Mouse (Mus musculus) embryonic facial prominence, embryonic 12.5 days (tissue): Measurements from ENCODE around the gene Hoxa5. TPM values are rescaled to one million over a fixed set of nuclear protein-coding genes. Genes with fewer than 3 reads are reported as not detected.

ENCODE experiments used
- ATAC-seq: fragments of 200-750 bp; cut with Nextera tagmentation; 2 replicates; pipeline ENCODE4 v1.8.0; 2017; ENCODE audit not compliant: insufficient number of reproducible peaks, insufficient read depth, low FRiP score, low TSS enrichment
- H3K27ac ChIP-seq: fragments of 300-500 bp; sonication (generic); 2 replicates; pipeline ENCODE4 v1.5.1; 2016; ENCODE audit warnings: mild to moderate bottlenecking
- H3K27me3 ChIP-seq: fragments of 300-500 bp; sonication (generic); 2 replicates; pipeline ENCODE4 v1.6.1; 2016; ENCODE audit warnings: mild to moderate bottlenecking, moderate library complexity
- H3K36me3 ChIP-seq: fragments of 300-500 bp; sonication (generic); 2 replicates; pipeline ENCODE4 v1.6.1; 2016; ENCODE audit warnings: mild to moderate bottlenecking
- H3K4me1 ChIP-seq: fragments of 300-500 bp; sonication (generic); 2 replicates; pipeline ENCODE4 v1.6.1; 2016
- H3K4me2 ChIP-seq: fragments of 300-500 bp; sonication (generic); replicated peaks from 2 replicates; pipeline ENCODE4 v1.6.1; 2016; ENCODE audit warnings: mild to moderate bottlenecking, moderate library complexity
- H3K4me3 ChIP-seq: fragments of 300-500 bp; sonication (generic); 2 replicates; pipeline ENCODE4 v1.5.1; 2016; ENCODE audit warnings: mild to moderate bottlenecking
- H3K9ac ChIP-seq: fragments of 300-500 bp; sonication (generic); 2 replicates; pipeline ENCODE4 v1.6.1; 2016; ENCODE audit warnings: mild to moderate bottlenecking, moderate library complexity
- H3K9me3 ChIP-seq: fragments of 300-500 bp; sonication (generic); 2 replicates; pipeline ENCODE4 v1.6.1; 2016; ENCODE audit warnings: mild to moderate bottlenecking, moderate library complexity
- WGBS: fragments of 180-500 bp; shearing (Covaris S2); methylation state at CpG from one replicate; pipeline ENCODE4 v1.1.7; 2016; 5-methylcytosine and 5-hydroxymethylcytosine counted together
- polyA plus RNA-seq: library from polyadenylated mRNA; unstranded; fragments of >200 nt; fragmentation: Nextera tagmentation; extraction: Ambion mirVana; gene quantifications from 2 replicates; pipeline ENCODE4 v1.2.1, GENCODE M21; 2016

The Hoxa5 gene
- polyA plus RNA-seq = 0.33 and 0.34 TPM in 2 replicates

DNA sequence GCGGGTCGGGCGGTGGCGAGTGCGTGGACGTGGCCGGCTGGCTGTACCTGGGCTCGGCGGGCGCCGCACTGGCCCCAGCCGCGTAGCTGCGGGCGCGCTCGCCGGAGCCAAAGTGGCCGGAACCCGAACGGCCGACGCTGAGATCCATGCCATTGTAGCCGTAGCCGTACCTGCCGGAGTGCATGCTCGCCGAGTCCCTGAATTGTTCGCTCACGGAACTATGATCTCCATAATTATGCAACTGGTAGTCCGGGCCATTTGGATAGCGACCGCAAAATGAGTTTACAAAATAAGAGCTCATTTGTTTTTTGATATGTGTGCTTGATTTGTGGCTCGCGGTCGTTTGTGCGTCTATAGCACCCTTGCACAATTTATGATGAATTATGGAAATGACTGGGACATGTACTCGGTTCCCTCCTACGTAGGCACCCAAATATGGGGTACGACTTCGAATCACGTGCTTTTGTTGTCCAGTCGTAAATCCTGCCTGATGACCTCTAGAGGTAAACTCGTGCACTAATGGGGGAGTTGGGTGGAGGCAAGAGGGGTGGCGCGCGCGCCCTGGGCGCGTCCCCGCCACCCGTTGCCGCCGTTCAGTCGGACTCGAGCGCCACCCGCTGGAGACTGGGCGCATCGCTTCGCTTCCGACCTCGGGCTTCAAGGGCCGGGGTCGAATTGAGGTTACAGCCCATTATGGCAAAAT, at the start of gene Hoxa5:
TSS of gene Hoxa5 (minus strand) at position 538 of the 703 bp plus-strand sequence.
- Histone ChIP-seq H3K4me3 (peak within 1 kb of the TSS; percentile 17), H3K9me3 (no peaks in the 10 kb centered on the region), H3K4me1 (0 out of 2 replicates have a peak, but pooled peaks cover 9% of the 10 kb centered on the region), H3K27ac (no peak within 1 kb of the TSS), H3K4me2 (peak within 1 kb of the TSS; percentile 41), H3K9ac (no peak within 1 kb of the TSS), H3K36me3 (no peaks in the 10 kb centered on the region), H3K27me3 (peaks cover 93% of the 10 kb centered on the region)
- under 1% methylated on average over 65 of the region's 65 CpGs for WGBS
- ATAC-seq = no peak

DNA sequence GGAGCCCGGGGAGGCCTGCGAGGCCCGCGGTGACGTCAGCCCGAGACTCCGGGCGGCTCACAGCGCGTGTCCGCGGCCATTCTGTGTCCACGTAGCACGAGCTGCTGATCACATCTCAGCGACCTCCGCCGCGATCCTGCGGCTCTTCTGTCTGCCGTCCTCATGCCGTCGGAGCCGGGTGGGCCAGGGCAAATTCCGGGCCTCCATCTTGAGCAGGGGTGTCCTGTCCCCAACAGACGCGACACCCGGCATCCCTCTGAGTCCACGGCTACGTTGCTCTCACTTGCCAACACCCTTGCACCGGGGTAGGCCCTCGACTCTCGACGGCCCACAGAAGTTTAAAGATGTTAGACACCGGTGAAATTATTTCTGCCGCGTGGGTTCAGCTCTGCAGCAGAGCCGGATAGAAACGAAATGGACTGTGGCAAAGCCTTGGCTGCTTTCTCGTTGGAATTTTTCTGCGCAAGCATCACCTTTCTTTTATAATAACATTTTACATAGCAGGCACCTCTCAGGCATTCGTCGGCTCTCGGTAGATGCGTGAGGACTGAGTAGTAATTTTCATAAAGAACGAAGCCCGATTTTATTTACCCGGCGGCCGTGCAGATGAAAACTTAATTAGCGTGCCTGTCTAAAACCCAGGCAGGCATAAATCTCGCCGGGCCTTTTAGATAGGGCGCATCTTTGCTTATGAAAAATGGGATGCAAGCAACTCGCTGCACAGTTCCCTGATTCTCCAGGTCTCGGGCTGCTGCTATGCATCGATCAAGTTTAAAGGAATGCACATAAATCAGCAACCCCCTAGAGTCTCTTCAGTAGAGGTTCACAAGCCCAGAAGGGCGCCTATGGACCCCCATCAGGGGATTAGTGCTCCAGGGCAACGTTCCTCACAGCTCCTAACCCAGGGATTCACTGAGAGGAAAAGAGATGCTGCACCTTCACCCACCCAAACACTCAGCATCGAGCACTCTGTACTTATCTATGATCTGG, 49.4 kb upstream of the Hoxa5 start:
- H3K4me1 ChIP-seq = 0 out of 2 replicates have a peak, but pooled peaks cover 4% of the 10 kb centered on the region
- 1% methylated on average over 59 of the region's 59 CpGs for WGBS
- no peak for ATAC-seq
- peaks cover 83% of the 10 kb centered on the region for H3K27me3 ChIP-seq
- H3K36me3 ChIP-seq = no peaks in the 10 kb centered on the region
- H3K9ac ChIP-seq = no peak overlapping the region
- H3K4me3 ChIP-seq = no peak overlapping the region
- H3K27ac ChIP-seq = no peak overlapping the region
- no peaks in the 10 kb centered on the region for H3K9me3 ChIP-seq
- no peak overlapping the region for H3K4me2 ChIP-seq

- Histone ChIP-seq H3K4me1 (0 out of 2 replicates have a peak, but pooled peaks cover 4% of the 10 kb centered on the region), H3K9ac (no peak overlapping the region), H3K4me2 (no peak overlapping the region), H3K27me3 (peaks cover 83% of the 10 kb centered on the region), H3K27ac (no peak overlapping the region), H3K4me3 (no peak overlapping the region), H3K36me3 (no peaks in the 10 kb centered on the region), H3K9me3 (no peaks in the 10 kb centered on the region)
- under 1% methylated on average over 35 of the region's 35 CpGs for WGBS
- ATAC-seq = no peak
Measured at GRCm38 (mm10) chr6:52252775-52253376, 48.5 kb upstream of the Hoxa5 start.

DNA sequence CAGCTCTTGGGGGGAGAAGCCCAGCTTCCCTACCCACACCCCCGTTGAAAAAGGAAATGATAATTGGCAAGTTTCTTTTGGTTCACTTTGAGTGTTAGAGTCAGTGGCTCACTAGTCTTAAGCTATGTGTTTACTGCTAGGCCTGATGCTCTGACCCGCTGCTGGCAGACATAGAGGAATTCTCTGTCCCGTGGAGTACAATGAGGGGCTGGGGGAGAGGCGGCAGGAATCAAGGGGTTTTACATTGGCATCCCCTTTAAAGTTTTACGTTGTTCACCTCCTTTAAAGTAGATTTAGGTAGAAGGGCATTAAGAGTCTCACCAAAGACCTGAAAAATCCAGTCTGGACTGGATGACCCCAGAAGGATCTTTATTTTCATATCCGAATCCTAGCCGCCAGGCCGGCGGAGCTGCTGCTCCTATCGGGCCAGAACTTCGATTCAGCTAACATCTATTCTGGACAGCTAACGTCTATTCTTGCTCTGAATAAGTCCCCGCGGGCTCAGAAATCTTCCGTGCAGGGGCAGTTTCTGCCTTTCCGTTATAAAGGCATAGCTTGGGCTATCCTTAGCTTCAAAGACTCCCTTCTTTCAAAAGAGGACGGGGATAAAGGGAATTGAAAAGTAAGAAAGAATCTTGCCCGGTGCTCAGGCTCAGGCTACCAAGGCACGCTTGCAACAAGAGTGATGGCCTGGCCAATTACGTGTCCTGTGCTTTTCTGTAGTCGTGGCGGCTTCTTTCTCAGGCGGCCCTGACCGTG, 47.8 kb upstream of the Hoxa5 start:
- no peak for ATAC-seq
- Histone ChIP-seq H3K36me3 (no peaks in the 10 kb centered on the region), H3K9me3 (no peaks in the 10 kb centered on the region), H3K4me3 (no peak overlapping the region), H3K4me2 (no peak overlapping the region), H3K4me1 (0 out of 2 replicates have a peak, but pooled peaks cover 4% of the 10 kb centered on the region), H3K27me3 (peaks cover 84% of the 10 kb centered on the region), H3K27ac (no peak overlapping the region), H3K9ac (no peak overlapping the region)
- 1% methylated on average over 24 of the region's 24 CpGs for WGBS

- Histone ChIP-seq H3K9me3 (no peaks in the 10 kb centered on the region), H3K36me3 (no peaks in the 10 kb centered on the region), H3K27ac (no peak overlapping the region), H3K4me2 (no peak overlapping the region), H3K4me3 (no peak overlapping the region), H3K9ac (no peak overlapping the region), H3K4me1 (0 out of 2 replicates have a peak, but pooled peaks cover 4% of the 10 kb centered on the region), H3K27me3 (peaks cover 87% of the 10 kb centered on the region)
- WGBS = 4% methylated on average over 7 of the region's 7 CpGs
- ATAC-seq = no peak
Measured at GRCm38 (mm10) chr6:52251177-52251879, 46.9 kb upstream of the Hoxa5 start.

- Histone ChIP-seq H3K4me2 (no peak overlapping the region), H3K9me3 (no peaks in the 10 kb centered on the region), H3K27ac (no peak overlapping the region), H3K4me1 (0 out of 2 replicates have a peak, but pooled peaks cover 7% of the 10 kb centered on the region), H3K36me3 (no peaks in the 10 kb centered on the region), H3K9ac (no peak overlapping the region), H3K4me3 (no peak overlapping the region), H3K27me3 (peaks cover 91% of the 10 kb centered on the region)
- 0% methylated on average over 4 of the region's 4 CpGs for WGBS
- ATAC-seq = no peak
Measured at GRCm38 (mm10) chr6:52249826-52250225, 45.4 kb upstream of the Hoxa5 start.

DNA sequence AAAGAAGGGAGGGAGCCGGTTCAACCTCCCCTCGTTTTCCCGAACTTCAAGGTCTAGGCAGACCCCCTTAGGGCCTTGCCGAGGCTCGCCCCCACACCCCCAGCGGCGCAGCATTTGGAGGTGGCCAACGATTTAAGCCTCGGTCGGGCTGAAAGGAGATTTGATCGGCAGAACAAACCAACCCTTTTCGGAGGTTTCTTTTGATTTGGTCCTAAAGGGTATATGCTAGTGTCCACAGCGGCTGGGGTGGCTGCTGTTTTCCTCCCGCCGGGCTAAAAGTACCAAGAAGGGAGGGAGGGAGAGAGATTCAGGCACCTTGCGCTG, 45.0 kb upstream of the Hoxa5 start:
- Histone ChIP-seq H3K4me2 (no peak overlapping the region), H3K27me3 (peaks cover 93% of the 10 kb centered on the region), H3K27ac (no peak overlapping the region), H3K36me3 (no peaks in the 10 kb centered on the region), H3K9me3 (no peaks in the 10 kb centered on the region), H3K4me3 (no peak overlapping the region), H3K4me1 (0 out of 2 replicates have a peak, but pooled peaks cover 7% of the 10 kb centered on the region), H3K9ac (no peak overlapping the region)
- no peak for ATAC-seq
- WGBS = 0% methylated on average over 16 of the region's 16 CpGs

- H3K9me3 ChIP-seq = no peaks in the 10 kb centered on the region
- peaks cover 95% of the 10 kb centered on the region for H3K27me3 ChIP-seq
- no peak overlapping the region for H3K4me3 ChIP-seq
- no peak overlapping the region for H3K4me2 ChIP-seq
- under 1% methylated on average over 27 of the region's 27 CpGs for WGBS
- ATAC-seq = no peak
- H3K36me3 ChIP-seq = no peaks in the 10 kb centered on the region
- H3K27ac ChIP-seq = no peak overlapping the region
- 0 out of 2 replicates have a peak, but pooled peaks cover 7% of the 10 kb centered on the region for H3K4me1 ChIP-seq
- no peak overlapping the region for H3K9ac ChIP-seq
Measured at GRCm38 (mm10) chr6:52248638-52249414, 44.4 kb upstream of the Hoxa5 start.

- Histone ChIP-seq H3K27ac (no peak overlapping the region), H3K4me2 (no peak overlapping the region), H3K9me3 (no peaks in the 10 kb centered on the region), H3K4me1 (0 out of 2 replicates have a peak, but pooled peaks cover 3% of the 10 kb centered on the region), H3K4me3 (no peak overlapping the region), H3K27me3 (peaks cover 96% of the 10 kb centered on the region), H3K36me3 (no peaks in the 10 kb centered on the region), H3K9ac (no peak overlapping the region)
- 2% methylated on average over 23 of the region's 23 CpGs for WGBS
- no peak for ATAC-seq
Measured at GRCm38 (mm10) chr6:52247766-52248637, 43.6 kb upstream of the Hoxa5 start.
